Mouse (Mus musculus): ENCODE data around the gene Ttyh3.

GRCm38 (mm10) chr5:140594846-140595245, 54.0 kb downstream of the Ttyh3 start:
- TF ChIP-seq CTCF (IDR thresholded peaks at IDR 0.05; ENCODE audit: low read depth) (no peak), EP300 (IDR thresholded peaks at IDR 0.05; ENCODE audit: low read depth) (no peak)

Measured in liver, postnatal 0 days (tissue).